Mouse (Mus musculus) lung, embryonic 14.5 days (tissue): ENCODE measurements around the gene Ankrd22. TPM values are rescaled to one million over a fixed set of nuclear protein-coding genes. Genes with fewer than 3 reads are reported as not detected.

Experiments
- ATAC-seq: fragments of 200-750 bp; cut with Nextera tagmentation; 2 replicates; pipeline ENCODE4 v1.8.0; 2017; ENCODE audit warnings: mild to moderate bottlenecking, moderate TSS enrichment, moderate library complexity; ENCODE audit not compliant: insufficient read depth
- DNase-seq: peaks from one replicate; pipeline ENCODE4 v3.0.0-alpha.2; 2015
- H3K27ac ChIP-seq: fragments of 300-500 bp; sonication (generic); 2 replicates; pipeline ENCODE4 v1.5.1; 2014; ENCODE audit warnings: low read depth, mild to moderate bottlenecking, moderate library complexity
- H3K27me3 ChIP-seq: fragments of 300-500 bp; sonication (generic); 2 replicates; pipeline ENCODE4 v1.6.1; 2014; ENCODE audit warnings: low read length, control low read depth; ENCODE audit not compliant: insufficient read depth
- H3K36me3 ChIP-seq: fragments of 300-500 bp; sonication (generic); 2 replicates; pipeline ENCODE4 v1.6.1; 2014; ENCODE audit warnings: control low read depth; ENCODE audit not compliant: insufficient read depth
- H3K4me1 ChIP-seq: fragments of 300-500 bp; sonication (generic); 2 replicates; pipeline ENCODE4 v1.6.1; 2014; ENCODE audit warnings: antibody characterized with exemption, control low read depth; ENCODE audit not compliant: insufficient read depth
- H3K4me2 ChIP-seq: fragments of 300-500 bp; sonication (generic); 2 replicates; pipeline ENCODE4 v1.6.1; 2014; ENCODE audit warnings: mild to moderate bottlenecking
- H3K4me3 ChIP-seq: fragments of 300-500 bp; sonication (generic); 2 replicates; pipeline ENCODE4 v1.5.1; 2014; ENCODE audit warnings: low read depth, low read length
- H3K9ac ChIP-seq: fragments of 300-500 bp; sonication (generic); 2 replicates; pipeline ENCODE4 v1.6.1; 2014
- H3K9me3 ChIP-seq: fragments of 300-500 bp; sonication (generic); 2 replicates; pipeline ENCODE4 v1.6.1; 2016; ENCODE audit warnings: low read depth, low read length, control low read depth
- CTCF ChIP-seq: IDR thresholded peaks from 2 replicates; pipeline ENCODE4 v1.5.1; 2016; ENCODE audit warnings: antibody characterized with exemption, low read depth
- WGBS: fragments of 180-500 bp; shearing (Covaris S2); extraction: QIAGEN DNeasy Blood & Tissue Kit; methylation state at CpG from one replicate; pipeline ENCODE4 v1.1.7; 2014; 5-methylcytosine and 5-hydroxymethylcytosine counted together
- polyA plus RNA-seq: library from polyadenylated mRNA; unstranded; fragments of >200 nt; fragmentation: Nextera tagmentation; extraction: Ambion mirVana; gene quantifications from 2 replicates; pipeline ENCODE4 v1.2.1, GENCODE M21; 2014

The Ankrd22 gene
- polyA plus RNA-seq, 1 experiment from 2014 or later, result not detected

DNA sequence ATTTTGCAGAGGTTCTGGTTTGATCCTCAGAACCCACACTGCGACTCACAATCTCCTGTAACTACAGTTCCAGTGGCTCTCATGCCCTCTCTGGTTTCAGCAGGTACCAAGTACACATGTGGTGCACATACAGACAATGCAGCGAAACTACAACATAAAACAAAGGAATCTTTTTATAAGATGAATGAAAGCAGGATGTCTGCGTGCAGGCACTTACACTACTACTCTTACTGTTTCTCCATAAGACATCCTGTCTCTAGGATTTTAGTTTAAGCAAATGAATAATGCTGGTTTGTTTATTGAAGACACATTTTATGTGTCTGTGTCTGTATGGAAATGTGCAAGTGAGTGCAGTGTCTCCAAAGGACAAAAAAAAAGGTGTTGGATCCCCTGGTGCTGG lies 15.4 kb upstream of the Ankrd22 start:
- Histone ChIP-seq H3K27ac (no peak overlapping the region), H3K4me3 (no peak overlapping the region), H3K9ac (no peak overlapping the region), H3K27me3 (no peaks in the 10 kb centered on the region), H3K4me2 (no peak overlapping the region), H3K4me1 (no peaks in the 10 kb centered on the region), H3K9me3 (no peaks in the 10 kb centered on the region), H3K36me3 (no peaks in the 10 kb centered on the region)
- 75% methylated on average over 3 of the region's 3 CpGs for WGBS
- no peak for DNase-seq
- no peak for TF ChIP-seq CTCF
- no peak for ATAC-seq

DNA sequence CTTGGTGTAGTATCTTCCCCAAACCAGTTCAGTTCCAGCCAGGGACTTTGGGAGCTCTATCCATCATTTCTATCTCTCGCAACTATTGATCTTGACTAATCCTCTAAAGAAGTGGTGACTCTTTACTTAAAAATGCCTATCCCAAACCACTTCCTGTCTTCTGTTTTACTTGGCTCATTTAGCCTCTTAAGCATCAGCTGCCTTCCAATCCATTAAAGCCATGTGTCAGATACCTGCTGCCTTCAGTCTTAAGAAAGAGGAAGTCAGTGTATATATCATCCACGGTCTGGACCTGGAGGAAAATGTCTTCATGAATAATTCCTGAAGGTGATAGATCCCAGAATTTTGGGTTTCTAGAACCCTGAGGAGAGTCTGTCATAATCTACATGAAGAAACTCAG lies 14.5 kb upstream of the Ankrd22 start:
- Histone ChIP-seq H3K27me3 (no peaks in the 10 kb centered on the region), H3K27ac (no peak overlapping the region), H3K9me3 (no peaks in the 10 kb centered on the region), H3K4me3 (no peak overlapping the region), H3K9ac (no peak overlapping the region), H3K4me1 (no peaks in the 10 kb centered on the region), H3K36me3 (no peaks in the 10 kb centered on the region), H3K4me2 (no peak overlapping the region)
- no peak for TF ChIP-seq CTCF
- ATAC-seq, result no peak
- WGBS, result 63% methylated on average over 2 of the region's 2 CpGs
- DNase-seq, result no peak

DNA sequence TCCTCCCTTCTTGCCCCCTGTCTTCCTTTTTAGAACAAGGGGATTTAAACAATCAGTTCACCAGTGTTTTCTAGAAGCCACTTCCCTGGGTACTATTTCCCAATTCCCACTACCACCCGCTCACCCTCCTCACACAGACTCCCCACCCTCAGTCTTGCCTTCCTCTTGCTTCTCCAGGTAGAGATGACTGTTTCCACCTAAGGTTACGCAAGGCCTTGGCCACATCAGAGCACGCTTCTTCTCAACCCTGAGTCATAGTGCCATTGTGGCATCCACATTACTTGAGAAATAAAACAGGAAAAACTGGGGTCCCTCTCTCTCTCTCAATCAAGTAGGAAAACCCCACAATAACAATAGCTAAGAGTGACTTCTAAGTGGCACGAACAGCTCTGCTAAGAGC lies 13.3 kb upstream of the Ankrd22 start:
- WGBS, result 82% methylated on average over 4 of the region's 4 CpGs

DNA sequence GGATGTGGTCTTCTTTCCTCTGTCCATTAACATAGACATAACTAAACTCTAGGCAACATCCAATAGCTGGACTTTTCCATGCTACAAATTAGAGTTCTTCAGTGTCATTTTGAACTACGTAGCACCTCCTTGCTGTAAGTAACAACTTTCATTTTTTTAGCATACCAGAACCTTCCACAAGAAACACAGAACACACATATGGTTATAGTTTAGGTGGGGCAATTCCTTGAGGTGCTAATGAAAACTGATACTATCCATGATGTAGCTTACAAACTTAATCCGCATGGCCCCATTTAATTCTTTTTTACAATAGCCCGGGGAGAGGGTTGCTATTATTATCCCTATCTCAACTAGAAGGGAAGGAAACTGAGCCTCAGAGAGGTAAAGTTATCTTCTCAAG lies 8.2 kb upstream of the Ankrd22 start:
- no peaks in the 10 kb centered on the region for H3K27me3 ChIP-seq
- no peak overlapping the region for H3K9ac ChIP-seq
- no peaks in the 10 kb centered on the region for H3K36me3 ChIP-seq
- DNase-seq, result no peak
- TF ChIP-seq CTCF, result no peak
- no peak overlapping the region for H3K27ac ChIP-seq
- no peak overlapping the region for H3K4me2 ChIP-seq
- 73% methylated on average over 3 of the region's 3 CpGs for WGBS
- H3K4me1 ChIP-seq, result no peaks in the 10 kb centered on the region
- no peak overlapping the region for H3K4me3 ChIP-seq
- H3K9me3 ChIP-seq, result no peaks in the 10 kb centered on the region
- ATAC-seq, result no peak

More for the DNA sequence above, 13.3 kb upstream of the Ankrd22 start:
- no peaks in the 10 kb centered on the region for H3K36me3 ChIP-seq
- no peaks in the 10 kb centered on the region for H3K4me1 ChIP-seq
- H3K9ac ChIP-seq, result no peak overlapping the region
- ATAC-seq (no peak), DNase-seq (no peak)
- no peaks in the 10 kb centered on the region for H3K27me3 ChIP-seq
- no peak overlapping the region for H3K27ac ChIP-seq
- TF ChIP-seq CTCF, result no peak
- no peaks in the 10 kb centered on the region for H3K9me3 ChIP-seq
- H3K4me2 ChIP-seq, result no peak overlapping the region
- H3K4me3 ChIP-seq, result no peak overlapping the region

DNA sequence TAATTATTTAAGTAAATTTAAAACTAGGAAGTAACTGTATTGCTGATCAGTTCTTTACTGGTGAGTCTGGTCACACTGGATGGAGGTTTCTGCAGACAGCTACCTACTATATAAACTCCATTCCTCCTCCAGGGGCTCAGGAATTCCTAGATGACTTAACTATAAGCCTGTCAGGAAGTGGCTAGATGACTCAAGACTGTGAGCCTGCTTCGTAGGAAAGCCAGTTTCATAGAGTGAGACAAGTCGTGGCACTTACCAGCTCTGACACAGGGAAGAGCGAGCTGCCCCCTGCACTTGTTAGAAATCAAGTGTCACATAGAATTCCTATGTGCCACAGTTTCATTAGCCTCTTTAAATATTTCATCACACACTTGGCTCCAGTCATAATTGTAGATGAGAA lies 5.3 kb upstream of the Ankrd22 start:
- no peak overlapping the region for H3K4me2 ChIP-seq
- H3K4me3 ChIP-seq, result no peak overlapping the region
- H3K36me3 ChIP-seq, result no peaks in the 10 kb centered on the region
- H3K9me3 ChIP-seq, result no peaks in the 10 kb centered on the region
- H3K27ac ChIP-seq, result no peak overlapping the region
- ATAC-seq (no peak), DNase-seq (no peak)
- H3K27me3 ChIP-seq, result no peaks in the 10 kb centered on the region
- no peak overlapping the region for H3K9ac ChIP-seq
- TF ChIP-seq CTCF, result no peak
- 47% methylated on average over 3 of the region's 3 CpGs for WGBS
- no peaks in the 10 kb centered on the region for H3K4me1 ChIP-seq

DNA sequence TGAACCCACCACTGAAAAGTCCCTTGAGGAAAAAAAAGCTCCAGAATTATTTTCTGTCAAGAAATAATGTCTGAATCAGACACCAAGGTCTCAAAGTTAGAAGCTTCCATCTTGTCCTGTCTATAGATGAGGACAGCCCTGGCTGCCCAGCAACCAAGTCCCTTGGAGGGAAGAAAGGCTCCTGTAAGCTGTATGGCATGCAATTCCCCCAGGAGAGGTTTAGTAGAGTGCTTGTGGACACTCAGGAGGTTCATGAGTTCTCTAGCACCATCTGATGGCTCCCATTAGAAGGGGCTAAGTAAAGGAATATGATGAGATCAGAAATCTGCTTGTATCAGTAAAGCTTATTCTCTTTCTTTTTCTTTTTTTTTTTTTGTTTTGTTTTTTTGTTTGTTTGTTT lies 3.3 kb upstream of the Ankrd22 start:
- TF ChIP-seq CTCF, result no peak
- Histone ChIP-seq H3K9ac (no peak overlapping the region), H3K27me3 (no peaks in the 10 kb centered on the region), H3K4me2 (no peak overlapping the region), H3K36me3 (no peaks in the 10 kb centered on the region), H3K27ac (no peak overlapping the region), H3K9me3 (no peaks in the 10 kb centered on the region), H3K4me3 (no peak overlapping the region), H3K4me1 (no peaks in the 10 kb centered on the region)
- ATAC-seq, result no peak
- no peak for DNase-seq

DNA sequence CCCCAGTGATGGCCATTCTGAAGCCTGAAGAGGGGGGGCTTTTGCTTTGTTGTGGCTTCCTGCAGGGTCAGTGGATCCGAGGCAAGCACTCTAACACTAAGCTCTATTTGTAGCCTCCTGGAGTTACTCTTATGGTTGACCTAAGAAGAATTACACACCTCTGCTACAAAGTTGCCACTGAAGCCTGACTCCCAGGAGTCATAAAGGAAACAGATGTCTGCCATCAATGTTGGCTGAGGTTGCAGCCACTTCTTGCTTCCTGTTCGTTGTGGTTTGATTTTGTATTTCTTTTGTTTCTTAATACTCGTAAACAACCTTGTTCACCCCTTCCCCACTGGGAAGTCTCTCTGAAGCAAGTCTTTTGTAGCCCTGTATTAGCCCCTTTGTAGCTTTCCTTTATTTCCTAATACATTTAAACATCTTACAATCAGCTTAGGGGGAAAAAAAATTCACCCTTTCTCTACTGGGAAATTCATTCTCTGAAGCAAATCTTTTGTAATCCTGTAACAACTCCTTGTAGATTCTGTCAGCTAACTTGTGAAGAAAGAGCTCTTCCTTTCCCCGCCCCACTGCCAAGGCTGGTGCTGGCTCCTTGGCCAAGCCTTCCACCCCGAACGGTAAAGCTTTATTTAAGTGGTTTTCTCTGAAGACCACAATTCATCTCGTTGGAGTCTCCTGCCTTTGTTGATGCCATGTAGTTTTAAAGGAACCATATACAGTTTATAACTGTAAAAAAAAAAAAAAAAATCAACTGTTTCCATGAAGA lies 2.2 kb upstream of the Ankrd22 start:
- Histone ChIP-seq H3K36me3 (no peaks in the 10 kb centered on the region), H3K9me3 (no peaks in the 10 kb centered on the region), H3K4me3 (no peak overlapping the region), H3K4me1 (no peaks in the 10 kb centered on the region), H3K4me2 (no peak overlapping the region), H3K27me3 (no peaks in the 10 kb centered on the region), H3K9ac (no peak overlapping the region), H3K27ac (no peak overlapping the region)
- TF ChIP-seq CTCF, result no peak
- DNase-seq (no peak), ATAC-seq (no peak)
- WGBS, result 58% methylated on average over 7 of the region's 7 CpGs
